Mouse (Mus musculus): Measurements from ENCODE around the gene Urb1.
"Not testable (repeated sequence)": the region's sequence is repeated elsewhere in the genome, so short reads cannot be mapped to it uniquely, and the experiment has no call there.

Urb1 gene

GRCm38 (mm10) chr16:90809975-90810715, at the start of gene Urb1:
TSS of gene Urb1 (minus strand) at chr16:90810413.
- DNase-seq (ENCODE audit: low read depth), result peak; percentile 94

DNA sequence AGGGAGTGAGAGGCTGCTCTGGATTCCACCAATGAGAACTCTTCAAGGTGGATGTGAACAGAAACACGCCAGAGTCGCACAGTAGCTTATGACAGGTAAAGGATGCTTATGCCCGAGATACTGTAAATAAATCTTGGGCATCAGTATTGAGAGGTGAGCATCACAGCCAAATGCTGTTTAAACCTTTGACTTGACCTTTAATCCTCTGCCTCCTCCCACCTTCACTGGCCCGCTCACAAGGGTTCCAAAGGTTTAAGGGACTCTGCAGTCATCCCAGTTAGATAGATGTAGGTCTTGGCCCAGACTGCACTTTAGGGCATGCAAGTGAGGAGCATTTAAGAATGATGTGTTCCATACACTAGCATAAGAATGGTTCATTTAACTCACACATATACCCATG, 48.0 kb upstream of the Urb1 start:
- no peak for DNase-seq (ENCODE audit: low read depth)

GRCm38 (mm10) chr16:90856552-90857200, 46.5 kb upstream of the Urb1 start:
- DNase-seq (ENCODE audit: low read depth), result no peak

GRCm38 (mm10) chr16:90851621-90852334, 41.6 kb upstream of the Urb1 start:
- no peak for DNase-seq (ENCODE audit: low read depth)

- no peak for DNase-seq (ENCODE audit: low read depth)
Measured at GRCm38 (mm10) chr16:90850881-90851280, 40.7 kb upstream of the Urb1 start.

GRCm38 (mm10) chr16:90849262-90849661, 39.0 kb upstream of the Urb1 start:
- no peak for DNase-seq (ENCODE audit: low read depth)

GRCm38 (mm10) chr16:90848697-90849096, 38.5 kb upstream of the Urb1 start:
- no peak for DNase-seq (ENCODE audit: low read depth)

DNA sequence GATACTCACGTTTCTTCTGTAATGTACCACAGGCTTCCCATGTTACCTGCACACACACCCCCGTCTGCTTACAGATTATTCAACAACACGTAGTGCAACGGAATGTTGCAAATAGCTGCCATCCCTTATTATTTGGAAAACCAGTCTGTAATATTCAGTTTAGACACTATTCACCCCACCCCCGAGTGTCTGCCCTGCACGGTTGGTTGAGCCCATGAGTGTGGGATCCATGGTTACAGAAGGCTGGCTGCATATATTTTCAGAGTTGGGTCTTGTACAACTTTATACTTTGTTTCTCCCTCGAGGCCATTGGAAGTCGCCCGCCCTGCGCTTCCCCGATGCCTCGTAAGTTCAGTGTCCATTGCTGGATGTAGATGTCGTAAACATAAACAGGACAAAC, 35.4 kb upstream of the Urb1 start:
- no peak for DNase-seq (ENCODE audit: low read depth)

DNA sequence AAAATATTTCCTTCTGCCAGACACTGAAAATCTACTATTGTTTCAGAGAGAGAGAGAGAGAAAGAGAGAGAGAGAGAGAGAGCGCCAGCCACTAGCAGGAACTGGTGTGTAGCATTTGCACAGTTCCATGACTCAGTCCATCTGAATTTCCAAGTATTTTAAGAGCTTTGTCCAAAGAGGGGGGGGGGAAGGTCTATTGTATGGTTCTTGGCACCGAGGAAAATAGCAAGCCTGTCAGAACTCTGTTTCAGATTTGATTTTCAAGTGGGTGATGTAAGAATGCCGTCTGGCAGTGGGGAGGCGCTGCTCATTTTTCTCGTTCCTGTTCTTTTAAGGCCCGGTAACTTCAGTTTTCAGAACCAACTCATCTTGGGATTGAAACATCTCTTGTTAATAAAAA, 34.8 kb upstream of the Urb1 start:
- no peak for DNase-seq (ENCODE audit: low read depth)

- no peak for DNase-seq (ENCODE audit: low read depth)
Measured at GRCm38 (mm10) chr16:90842164-90842563, 32.0 kb upstream of the Urb1 start.

GRCm38 (mm10) chr16:90837431-90837830, 27.2 kb upstream of the Urb1 start:
- DNase-seq (ENCODE audit: low read depth), result no peak

- no peak for DNase-seq (ENCODE audit: low read depth)
Measured at GRCm38 (mm10) chr16:90833041-90833791, 23.0 kb upstream of the Urb1 start.

DNA sequence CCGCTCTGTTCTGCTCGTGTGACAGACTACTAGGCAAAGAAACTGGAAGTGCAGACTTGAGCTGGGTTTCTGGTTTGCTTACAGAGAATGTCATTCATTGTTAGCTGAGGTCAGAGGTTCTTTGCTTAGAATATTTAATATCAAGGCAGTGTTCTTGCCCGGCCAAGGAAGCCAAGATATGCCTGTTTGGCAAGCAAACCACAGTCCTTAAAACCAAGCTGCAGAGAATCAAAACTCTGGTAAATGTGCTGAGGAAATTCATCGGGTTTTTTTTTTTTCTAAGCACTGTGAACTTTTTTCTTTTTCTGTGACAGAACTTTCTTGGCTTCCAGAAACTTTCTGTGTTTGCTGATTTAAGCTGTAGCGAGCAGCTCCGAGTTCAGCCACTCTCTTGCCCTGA, 22.3 kb upstream of the Urb1 start:
- DNase-seq (ENCODE audit: low read depth), result no peak

GRCm38 (mm10) chr16:90831676-90832075, 21.5 kb upstream of the Urb1 start:
- DNase-seq (ENCODE audit: low read depth), result no peak

DNA sequence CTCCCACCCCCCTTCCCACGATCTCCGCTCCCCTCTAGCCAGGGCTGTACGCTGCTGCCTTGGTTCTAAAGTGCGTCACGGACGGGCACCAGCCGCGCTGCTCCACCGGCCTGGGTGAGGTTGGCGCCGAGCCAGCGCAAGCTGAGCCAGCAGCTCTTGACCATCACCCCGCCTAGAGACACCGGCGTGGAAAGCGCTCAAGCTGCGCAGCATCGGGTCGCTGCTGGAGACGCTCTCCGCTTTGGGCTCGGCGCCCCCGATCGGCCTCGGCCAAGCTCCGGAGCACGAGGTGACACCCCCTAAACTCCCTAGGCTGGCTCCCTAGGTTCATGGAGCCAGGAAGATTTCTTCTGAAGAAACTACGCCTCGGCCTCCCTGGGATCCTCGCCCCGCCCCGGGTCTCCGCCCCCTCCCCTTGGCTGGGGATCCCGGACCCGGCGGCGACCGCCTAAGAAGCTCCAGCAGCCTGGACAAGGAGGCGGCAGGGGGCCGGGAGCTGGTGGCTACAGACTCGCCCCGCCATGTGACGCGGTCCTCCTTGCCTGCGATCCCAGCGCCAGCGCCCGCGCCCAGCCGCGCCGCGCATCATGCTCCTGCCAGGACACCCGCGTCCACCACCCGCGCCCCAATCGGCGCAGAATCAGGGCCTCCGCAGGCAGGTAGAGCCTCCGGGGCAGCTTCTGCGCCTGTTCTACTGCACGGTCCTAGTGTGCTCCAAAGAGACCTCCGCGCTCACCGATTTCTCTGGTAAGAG, 20.6 kb upstream of the Urb1 start:
- DNase-seq (ENCODE audit: low read depth), result no peak

DNA sequence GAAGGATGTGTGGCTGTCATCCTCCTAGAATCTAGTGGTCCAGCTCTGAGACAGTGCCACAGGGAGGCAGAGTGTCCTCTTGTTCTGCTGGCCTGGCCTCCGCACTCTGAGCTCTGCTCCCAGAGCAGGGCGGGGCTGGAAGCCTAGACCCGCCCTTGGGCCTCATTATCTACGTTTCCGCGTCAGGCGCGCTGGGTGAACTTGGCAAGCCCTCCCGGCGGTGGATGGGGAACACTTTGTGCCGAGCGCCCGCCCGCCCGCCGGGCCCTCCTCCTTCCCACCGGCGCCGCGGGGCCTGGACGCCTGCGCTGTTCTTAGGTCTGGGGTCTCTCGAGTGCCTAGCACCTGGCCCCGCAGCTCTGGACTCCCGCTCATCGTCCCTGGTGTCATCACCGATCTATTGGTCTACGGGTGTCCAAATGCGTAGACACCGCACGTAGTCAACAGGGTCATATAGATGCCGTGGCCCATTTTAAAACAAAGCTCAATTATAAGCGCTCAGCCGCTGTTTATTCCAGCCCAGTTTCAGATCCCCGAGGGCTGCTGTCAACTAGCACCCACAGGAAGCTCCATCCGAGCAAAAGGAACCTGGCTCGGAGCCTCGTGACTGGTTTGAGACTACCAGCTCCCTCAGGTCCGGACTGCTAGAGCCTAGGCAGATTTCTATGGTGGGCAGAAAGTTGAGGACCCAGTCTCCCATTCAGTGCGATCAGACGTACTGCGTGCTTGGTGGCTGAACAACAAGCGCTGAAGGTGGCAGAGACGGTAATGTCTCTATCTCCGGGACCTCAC, 19.9 kb upstream of the Urb1 start:
- DNase-seq (ENCODE audit: low read depth), result no peak

DNA sequence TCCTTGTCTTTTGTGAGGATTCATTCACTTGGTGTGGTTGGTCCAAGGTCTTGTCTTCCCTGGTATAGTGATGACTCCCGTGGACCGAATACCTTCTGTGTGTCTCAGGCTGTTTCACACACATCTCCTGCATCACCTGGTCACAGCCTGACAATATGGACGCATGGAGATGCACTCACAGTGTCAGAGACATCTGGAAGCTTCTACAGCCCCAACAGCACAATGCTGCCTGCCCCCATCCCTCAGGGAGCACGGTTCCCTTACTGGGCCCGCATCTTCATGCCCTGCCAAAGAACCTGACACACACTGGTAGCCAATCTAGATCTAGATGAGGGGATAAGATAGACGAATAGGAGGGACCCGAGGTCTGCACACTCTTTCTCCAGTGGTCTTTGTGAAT, 18.9 kb upstream of the Urb1 start:
- no peak for DNase-seq (ENCODE audit: low read depth)

GRCm38 (mm10) chr16:90827498-90827897, 17.3 kb upstream of the Urb1 start:
- no peak for DNase-seq (ENCODE audit: low read depth)

DNA sequence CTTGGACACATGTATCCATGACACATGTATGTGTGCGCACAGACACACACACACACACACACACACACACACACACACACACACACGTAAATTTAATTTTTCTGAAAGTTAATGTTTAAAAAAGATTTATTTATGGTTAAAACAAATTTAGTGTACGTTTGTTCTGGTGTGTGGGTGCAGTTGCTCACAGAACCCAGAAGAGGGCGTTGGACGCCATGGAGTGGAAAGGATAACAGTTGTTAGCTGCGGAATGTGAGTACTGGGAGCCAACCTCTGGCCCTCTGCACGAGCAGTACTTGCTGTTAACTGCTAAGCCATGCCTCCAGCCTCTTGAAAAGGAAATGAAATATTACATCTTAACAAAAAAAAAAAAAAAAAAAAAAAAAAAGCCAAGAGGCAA, 16.2 kb upstream of the Urb1 start, which contains the start of gene Eva1c:
Gene Eva1c (plus strand): TSS at position 263 of the 400 bp plus-strand sequence.
- DNase-seq (ENCODE audit: low read depth), result peak; percentile 21

DNA sequence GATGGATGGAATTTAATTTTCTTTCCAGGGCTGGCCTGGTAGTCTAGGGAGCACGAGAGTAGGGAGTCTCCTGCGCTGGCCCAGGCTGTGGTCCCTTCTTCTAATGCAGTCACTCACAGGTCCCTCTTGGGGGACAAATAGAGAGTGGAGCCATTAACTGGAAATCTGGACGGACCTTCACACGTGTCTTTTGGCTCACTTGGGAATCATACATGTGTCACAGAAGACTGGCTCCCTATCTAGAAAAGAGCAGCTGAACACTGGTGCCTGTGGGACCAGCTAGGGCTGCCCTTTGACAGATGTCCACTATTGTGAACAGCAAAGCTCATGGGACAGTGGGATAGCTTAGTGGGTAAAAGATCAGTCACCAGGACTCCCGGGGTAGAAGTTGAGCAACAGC, 15.8 kb upstream of the Urb1 start:
- DNase-seq (ENCODE audit: low read depth), result no peak

- DNase-seq (ENCODE audit: low read depth), result not testable (repeated sequence)
Measured at GRCm38 (mm10) chr16:90823986-90824385, 13.8 kb upstream of the Urb1 start.
